In the genomic region with DNA sequence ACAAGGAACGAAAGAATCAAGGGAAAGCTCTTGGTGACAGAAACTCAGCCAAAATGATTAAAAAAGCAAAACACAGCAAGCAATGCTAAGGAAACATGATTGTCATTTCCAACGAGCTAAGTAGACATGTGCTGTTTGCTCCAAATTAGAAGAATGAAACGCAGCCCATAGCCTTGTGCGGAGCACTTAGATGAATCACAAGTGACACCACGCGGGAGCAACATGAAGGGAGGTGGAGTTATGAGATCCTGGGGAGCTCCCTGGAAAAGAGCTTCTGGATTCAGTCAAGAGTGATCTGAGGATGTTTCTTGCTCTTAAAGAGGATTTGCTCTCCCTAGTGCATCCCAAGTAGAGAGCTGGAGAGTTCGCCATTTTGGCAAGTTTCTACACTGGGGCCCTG, we compare ENCODE assay signal across 25 mouse cellular contexts.
DNase-seq lines count a peak whose midpoint lies in the region; ATAC-seq lines count a peak whose summit lies in the region.
"Had no signal": no experiment of that assay in that cellular context is flagged by ENCODE, and none has a peak within 500 bp of the region (broad histone marks: within the 10 kb centered on the region; RNA-seq: fewer than 3 reads in every experiment).

No protein-coding gene starts in this region.

- no peak overlapping the region for H3K4me3 ChIP-seq in embryonic facial prominence, embryonic 14.5 days (ENCODE audit: low read depth, low read length)
- H3K4me3 ChIP-seq in embryonic facial prominence, embryonic 10.5 days: no peak overlapping the region
- H3K4me3 ChIP-seq in limb, embryonic 13.5 days: no peak overlapping the region
- no peak overlapping the region for H3K4me3 ChIP-seq in limb, embryonic 10.5 days
- H3K4me3 ChIP-seq in midbrain, embryonic 14.5 days (replicated peaks; ENCODE audit: low read depth, low read length): no peak overlapping the region
- H3K4me3 ChIP-seq: forebrain, embryonic 10.5 days; heart, embryonic 13.5 days; hindbrain, embryonic 13.5 days; megakaryocyte, embryonic 14.5 days; neural tube, embryonic 15.5 days had no signal

- no peaks in the 10 kb centered on the region for H3K9me3 ChIP-seq in embryonic facial prominence, embryonic 14.5 days (ENCODE audit: control insufficient read depth, low read length)
- no peaks in the 10 kb centered on the region for H3K9me3 ChIP-seq in embryonic facial prominence, embryonic 10.5 days
- no peaks in the 10 kb centered on the region for H3K9me3 ChIP-seq in limb, embryonic 13.5 days
- no peaks in the 10 kb centered on the region for H3K9me3 ChIP-seq in limb, embryonic 10.5 days (replicated peaks)
- no peaks in the 10 kb centered on the region for H3K9me3 ChIP-seq in midbrain, embryonic 14.5 days (ENCODE audit: control insufficient read depth, low read length)
- H3K9me3 ChIP-seq: forebrain, embryonic 10.5 days; G1E; heart, embryonic 13.5 days; hindbrain, embryonic 13.5 days; megakaryocyte, embryonic 14.5 days; neural tube, embryonic 15.5 days had no signal

- 64% methylated on average over 7 of the region's 7 CpGs for WGBS in embryonic facial prominence, embryonic 14.5 days
- 85% methylated on average over 7 of the region's 7 CpGs for WGBS in embryonic facial prominence, embryonic 10.5 days
- 77% methylated on average over 7 of the region's 7 CpGs for WGBS in limb, embryonic 13.5 days
- 86% methylated on average over 7 of the region's 7 CpGs for WGBS in limb, embryonic 10.5 days
- 82% methylated on average over 7 of the region's 7 CpGs for WGBS in midbrain, embryonic 14.5 days

- peaks cover 5% of the 10 kb centered on the region; the same call in 1 of the 2 replicates for H3K4me1 ChIP-seq in embryonic facial prominence, embryonic 14.5 days (ENCODE audit: control insufficient read depth, insufficient read depth, low read length)
- no peaks in the 10 kb centered on the region for H3K4me1 ChIP-seq in embryonic facial prominence, embryonic 10.5 days
- no peaks in the 10 kb centered on the region for H3K4me1 ChIP-seq in limb, embryonic 13.5 days
- H3K4me1 ChIP-seq in limb, embryonic 10.5 days: no peaks in the 10 kb centered on the region
- H3K4me1 ChIP-seq in midbrain, embryonic 14.5 days (ENCODE audit: control insufficient read depth, insufficient read depth, low read length): no peaks in the 10 kb centered on the region
- H3K4me1 ChIP-seq: heart, embryonic 13.5 days; megakaryocyte, embryonic 14.5 days; neural tube, embryonic 15.5 days had no signal

- no peaks in the 10 kb centered on the region for H3K27me3 ChIP-seq in embryonic facial prominence, embryonic 14.5 days (replicated peaks; ENCODE audit: control insufficient read depth, insufficient read depth, low read length)
- no peaks in the 10 kb centered on the region for H3K27me3 ChIP-seq in embryonic facial prominence, embryonic 10.5 days (replicated peaks; ENCODE audit: low read depth, poor library complexity, severe bottlenecking)
- H3K27me3 ChIP-seq in limb, embryonic 13.5 days: no peaks in the 10 kb centered on the region
- no peaks in the 10 kb centered on the region for H3K27me3 ChIP-seq in limb, embryonic 10.5 days (ENCODE audit: low read depth, poor library complexity, severe bottlenecking)
- no peaks in the 10 kb centered on the region for H3K27me3 ChIP-seq in midbrain, embryonic 14.5 days (ENCODE audit: control insufficient read depth, insufficient read depth, low read length)
- H3K27me3 ChIP-seq: heart, embryonic 13.5 days; hindbrain, embryonic 13.5 days; megakaryocyte, embryonic 14.5 days; neural tube, embryonic 15.5 days had no signal

- ATAC-seq in embryonic facial prominence, embryonic 14.5 days (ENCODE audit: low read depth): peak; percentile 41; the same call in 1 of the 2 replicates
- no peak for ATAC-seq in limb, embryonic 13.5 days (ENCODE audit: low FRiP score, low read depth)
- ATAC-seq in midbrain, embryonic 14.5 days (ENCODE audit: low FRiP score, low TSS enrichment): no peak
- ATAC-seq: activated CD4-positive, CD25-positive, alpha-beta regulatory T cell, adult 4 months; inflammation-experienced regulatory T-cells, adult 6 months; midbrain, embryonic 16.5 days had no signal

- no peaks in the 10 kb centered on the region for H3K36me3 ChIP-seq in embryonic facial prominence, embryonic 14.5 days (ENCODE audit: control insufficient read depth, insufficient read depth, low read length)
- no peaks in the 10 kb centered on the region for H3K36me3 ChIP-seq in embryonic facial prominence, embryonic 10.5 days (replicated peaks)
- H3K36me3 ChIP-seq in limb, embryonic 13.5 days: no peaks in the 10 kb centered on the region
- no peaks in the 10 kb centered on the region for H3K36me3 ChIP-seq in limb, embryonic 10.5 days
- H3K36me3 ChIP-seq in midbrain, embryonic 14.5 days (ENCODE audit: control insufficient read depth, insufficient read depth, low read length): no peaks in the 10 kb centered on the region
- H3K36me3 ChIP-seq: forebrain, embryonic 10.5 days; G1E; heart, embryonic 13.5 days; hindbrain, embryonic 13.5 days; neural tube, embryonic 15.5 days had no signal

- no peak overlapping the region for H3K9ac ChIP-seq in embryonic facial prominence, embryonic 14.5 days (ENCODE audit: low read depth, low read length)
- H3K9ac ChIP-seq in limb, embryonic 13.5 days: no peak overlapping the region
- no peak overlapping the region for H3K9ac ChIP-seq in midbrain, embryonic 14.5 days (replicated peaks; ENCODE audit: low read length)
- H3K9ac ChIP-seq: heart, embryonic 13.5 days; hindbrain, embryonic 13.5 days; neural tube, embryonic 15.5 days had no signal

- DNase-seq in embryonic facial prominence, embryonic 14.5 days (ENCODE audit: low spot score): peak; percentile 63
- no peak for DNase-seq in embryonic facial prominence, embryonic 10.5 days (ENCODE audit: low spot score)
- DNase-seq in kidney, postnatal 14 days: peak; percentile 1
- no peak for DNase-seq in kidney, adult 18-20 months
- no peak for DNase-seq in limb, embryonic 10.5 days (ENCODE audit: low spot score)
- DNase-seq in layer of hippocampus, postnatal 14 days (ENCODE audit: low spot score in 2 of 2): peak; percentile 3 to 15
- DNase-seq in midbrain, embryonic 14.5 days: no peak
- DNase-seq: adrenal gland, postnatal 10 days; cerebellum, adult 9-11 months; kidney, adult 9 months; kidney, postnatal 36 days; lung, adult 2 months; spleen, adult 18-20 months; thymus, adult 2 months had no signal

- H3K27ac ChIP-seq in embryonic facial prominence, embryonic 14.5 days (replicated peaks; ENCODE audit: low read depth, low read length): no peak overlapping the region
- H3K27ac ChIP-seq in embryonic facial prominence, embryonic 10.5 days (replicated peaks): no peak overlapping the region
- H3K27ac ChIP-seq in limb, embryonic 13.5 days: 0 out of 2 replicates have a peak overlapping the region, but pooled peaks have one; percentile 10
- no peak overlapping the region for H3K27ac ChIP-seq in limb, embryonic 10.5 days
- no peak overlapping the region for H3K27ac ChIP-seq in midbrain, embryonic 14.5 days (replicated peaks; ENCODE audit: low read depth, low read length)
- H3K27ac ChIP-seq: forebrain, embryonic 10.5 days; heart, embryonic 13.5 days; hindbrain, embryonic 13.5 days; neural tube, embryonic 15.5 days had no signal

- H3K4me2 ChIP-seq in embryonic facial prominence, embryonic 14.5 days (ENCODE audit: low read depth, low read length): no peak overlapping the region
- no peak overlapping the region for H3K4me2 ChIP-seq in limb, embryonic 13.5 days (replicated peaks)
- no peak overlapping the region for H3K4me2 ChIP-seq in midbrain, embryonic 14.5 days (ENCODE audit: low read length)
- H3K4me2 ChIP-seq: heart, embryonic 13.5 days; hindbrain, embryonic 13.5 days; liver, embryonic 11.5 days; neural tube, embryonic 15.5 days had no signal

Comparison
In these comparisons a context has a peak if more than half of its experiments do, and no peak if none do; other contexts are left out.
1. DNase-seq: peak in embryonic facial prominence, embryonic 14.5 days (single experiment), kidney, postnatal 14 days (single experiment) and layer of hippocampus, postnatal 14 days (2 of 2); none in embryonic facial prominence, embryonic 10.5 days (single experiment), kidney, adult 18-20 months (single experiment), limb, embryonic 10.5 days (single experiment) and midbrain, embryonic 14.5 days (single experiment).